Mouse (Mus musculus) brain, embryonic 14.5 days (tissue): ENCODE data around the gene Galntl5. TPM values are rescaled to one million over a fixed set of nuclear protein-coding genes. Genes with fewer than 3 reads are reported as not detected.
"Not testable (repeated sequence)": the region's sequence is repeated elsewhere in the genome, so short reads cannot be mapped to it uniquely, and the experiment has no call there.

ENCODE experiments used
- DNase-seq: peaks from one replicate; pipeline ENCODE4 v3.0.0-alpha.2; 2011; ENCODE audit warnings: low read depth
- CTCF ChIP-seq: fragments of 200-500 bp; IDR thresholded peaks from 2 replicates; pipeline ENCODE4 v1.5.1; 2012; ENCODE audit warnings: inconsistent platforms, mild to moderate bottlenecking, moderate library complexity, borderline replicate concordance; ENCODE audit not compliant: insufficient read depth, insufficient read length; ENCODE audit errors: extremely low read depth
- POLR2A ChIP-seq: fragments of 200-500 bp; IDR thresholded peaks from 2 replicates; pipeline ENCODE4 v1.6.1; 2012; ENCODE audit warnings: mild to moderate bottlenecking, inconsistent platforms, borderline replicate concordance; ENCODE audit not compliant: poor library complexity, insufficient read depth, insufficient read length, severe bottlenecking; ENCODE audit errors: extremely low read depth
- polyA plus RNA-seq: library from polyadenylated mRNA; depleted of rRNA; stranded (reverse); fragments of >200 nt; gene quantifications from 2 replicates; pipeline ENCODE4 v1.2.3, GENCODE M21; 2012

Gene Galntl5
- polyA plus RNA-seq, 1 experiment = not detected

- no peak for DNase-seq
- TF ChIP-seq CTCF (no peak), POLR2A (no peak)
These were observed 16.0 kb upstream of the Galntl5 start for GRCm38 (mm10) chr5:25165102-25165788.

- TF ChIP-seq POLR2A = no peak
- TF ChIP-seq CTCF = no peak
- DNase-seq = no peak
These were observed 15.5 kb upstream of the Galntl5 start for GRCm38 (mm10) chr5:25165789-25166135.

GRCm38 (mm10) chr5:25166665-25167064 is 14.6 kb upstream of the Galntl5 start:
- no peak for TF ChIP-seq POLR2A
- TF ChIP-seq CTCF = no peak
- DNase-seq = no peak

GRCm38 (mm10) chr5:25177937-25178336 is 3.3 kb upstream of the Galntl5 start:
- not testable (repeated sequence) for DNase-seq

GRCm38 (mm10) chr5:25178543-25178942 is 2.7 kb upstream of the Galntl5 start:
- not testable (repeated sequence) for DNase-seq

GRCm38 (mm10) chr5:25179284-25179683 is 2.0 kb upstream of the Galntl5 start:
- no peak for TF ChIP-seq POLR2A
- TF ChIP-seq CTCF = no peak
- no peak for DNase-seq

- DNase-seq = no peak
- no peak for TF ChIP-seq CTCF
- no peak for TF ChIP-seq POLR2A
These were observed 1.2 kb upstream of the Galntl5 start for GRCm38 (mm10) chr5:25179936-25180488.

- DNase-seq = no peak
- TF ChIP-seq CTCF (no peak), POLR2A (no peak)
These were observed 2.3 kb downstream of the Galntl5 start for GRCm38 (mm10) chr5:25183595-25183994.

- no peak for TF ChIP-seq CTCF
- no peak for TF ChIP-seq POLR2A
- DNase-seq = no peak
These were observed 3.3 kb downstream of the Galntl5 start for GRCm38 (mm10) chr5:25184594-25184993.

- no peak for TF ChIP-seq POLR2A
- no peak for TF ChIP-seq CTCF
- no peak for DNase-seq
These were observed 6.5 kb downstream of the Galntl5 start for GRCm38 (mm10) chr5:25187727-25188126.

- DNase-seq = peak; percentile 4
- TF ChIP-seq POLR2A (no peak), CTCF (peak; percentile 46; the same call in 1 of the 2 replicates)
These were observed 7.5 kb downstream of the Galntl5 start for GRCm38 (mm10) chr5:25188802-25189201.

- TF ChIP-seq CTCF (no peak), POLR2A (no peak)
- DNase-seq = no peak
These were observed 9.3 kb downstream of the Galntl5 start for GRCm38 (mm10) chr5:25190521-25190920.

- TF ChIP-seq CTCF (no peak), POLR2A (no peak)
- no peak for DNase-seq
These were observed 30.6 kb downstream of the Galntl5 start for GRCm38 (mm10) chr5:25211872-25212271.

GRCm38 (mm10) chr5:25213216-25213615 is 32.0 kb downstream of the Galntl5 start:
- DNase-seq = not testable (repeated sequence)
